Mouse (Mus musculus) left cerebral cortex, adult 2 months (tissue): ENCODE measurements at regions not wholly inside any gene's neighbourhood (a gene's known extent, or its start where the extent isn't known, plus 50 kb on each side); places are given as distances from the start of the nearest gene placed in this dataset.

ENCODE experiments used
- DNase-seq, 2 experiments: peaks; one replicate each; pipeline ENCODE4 v3.0.0; 2021 to 2022; ENCODE audit warnings: low spot score in 2 of 2, mixed read lengths in 1 of 2; ENCODE audit errors: extremely low spot score in 1 of 2
- H3K27ac ChIP-seq: fragments of 200-600 bp; 2 replicates; pipeline ENCODE4 v1.8.1; 2022
- H3K4me3 ChIP-seq: fragments of 200-600 bp; 2 replicates; pipeline ENCODE4 v1.8.1; 2022
- CTCF ChIP-seq: fragments of 200-600 bp; IDR thresholded peaks from 2 replicates; pipeline ENCODE4 v1.8.1; 2022; ENCODE audit warnings: antibody characterized with exemption, mild to moderate bottlenecking, moderate library complexity
- intact Hi-C: fragments of 180-260 bp; cut with DNase I; formaldehyde crosslinking; loops from one replicate; pipeline ENCODE4 v1.15.1; 2025

GRCm38 (mm10) chr5:52975557-52976088 is 62.3 kb upstream of the Slc34a2 start:
- TF ChIP-seq CTCF: no peak
- intact Hi-C loops: no loop called here
- H3K27ac ChIP-seq: no peak overlapping the region
- no peak overlapping the region for H3K4me3 ChIP-seq
- DNase-seq: no peak

GRCm38 (mm10) chr5:52977826-52978687 is 59.8 kb upstream of the Slc34a2 start:
- DNase-seq: no peak
- no peak overlapping the region for H3K4me3 ChIP-seq
- TF ChIP-seq CTCF: peak; percentile 12; the same call in 1 of the 2 replicates
- intact Hi-C loops: no loop called here
- H3K27ac ChIP-seq: no peak overlapping the region

- no peak for TF ChIP-seq CTCF
- H3K27ac ChIP-seq: no peak overlapping the region
Observed at GRCm38 (mm10) chr5:52979458-52979857, 58.4 kb upstream of the Slc34a2 start.

GRCm38 (mm10) chr5:52982056-52982455 is 55.8 kb upstream of the Slc34a2 start:
- intact Hi-C loops: no loop called here
- Histone ChIP-seq H3K27ac (no peak overlapping the region), H3K4me3 (no peak overlapping the region)
- no peak for TF ChIP-seq CTCF
- DNase-seq: peak in 1 of 2 experiments; percentile 26

More at GRCm38 (mm10) chr5:52979458-52979857, 58.4 kb upstream of the Slc34a2 start:
- intact Hi-C loops: no loop called here
- no peak for DNase-seq
- H3K4me3 ChIP-seq: no peak overlapping the region

GRCm38 (mm10) chr5:52982741-52983140 is 55.1 kb upstream of the Slc34a2 start:
- H3K27ac ChIP-seq: no peak overlapping the region
- H3K4me3 ChIP-seq: no peak overlapping the region
- TF ChIP-seq CTCF: no peak
- intact Hi-C loops: no loop called here
- DNase-seq: no peak
